Comparison of ENCODE assay signal across 13 mouse cellular contexts in genomic region chr5:16552647-16553046, GRCm38 (mm10). TPM values are rescaled to one million over a fixed set of nuclear protein-coding genes. Genes with fewer than 3 reads are reported as not detected.
A peak's percentile ranks its signal among the peaks of the same experiment; 100 is the strongest.
DNase-seq lines count a peak whose midpoint lies in the region; ATAC-seq and TF ChIP-seq lines count a peak whose summit lies in the region.
"Had no signal": no experiment of that assay in that cellular context is flagged by ENCODE, and none has a peak within 500 bp of the region (broad histone marks: within the 10 kb centered on the region; RNA-seq: fewer than 3 reads in every experiment).

No protein-coding gene starts in this region.

- TF ChIP-seq EP300 in liver, postnatal 0 days (IDR thresholded peaks at IDR 0.05; ENCODE audit: low read depth): no peak

- no peaks in the 10 kb centered on the region for H3K9me3 ChIP-seq in kidney, embryonic 16.5 days (ENCODE audit: low read length)
- no peaks in the 10 kb centered on the region for H3K9me3 ChIP-seq in liver, postnatal 0 days (ENCODE audit: low read length)
- H3K9me3 ChIP-seq: forebrain, embryonic 12.5 days had no signal

- H3K27ac ChIP-seq in kidney, embryonic 16.5 days (ENCODE audit: low read length): no peak overlapping the region
- H3K27ac ChIP-seq in bone marrow macrophage, adult 2 months (ENCODE audit: insufficient read depth, low read depth, low read length): peak overlapping the region; percentile 83
- H3K27ac ChIP-seq in liver, postnatal 0 days (ENCODE audit: low read depth): 0 out of 2 replicates have a peak overlapping the region, but pooled peaks have one; percentile 44
- no peak overlapping the region for H3K27ac ChIP-seq in gastrocnemius, adult 2 months
- H3K27ac ChIP-seq: forebrain, embryonic 12.5 days; hindbrain, embryonic 14.5 days had no signal

- no peak for ATAC-seq in kidney, embryonic 16.5 days (ENCODE audit: low FRiP score, low TSS enrichment)
- peak; percentile 43 for ATAC-seq in liver, postnatal 0 days

- no peak overlapping the region for H3K4me3 ChIP-seq in kidney, embryonic 16.5 days (ENCODE audit: low read length)
- peak overlapping the region; percentile 63 for H3K4me3 ChIP-seq in bone marrow macrophage, adult 2 months (ENCODE audit: insufficient read depth, low read length)
- no peak overlapping the region for H3K4me3 ChIP-seq in liver, postnatal 0 days (ENCODE audit: low read depth, low read length)
- H3K4me3 ChIP-seq in gastrocnemius, adult 2 months: no peak overlapping the region

- peak overlapping the region; percentile 48; the same call in 1 of the 2 replicates for H3K4me2 ChIP-seq in kidney, embryonic 16.5 days (replicated peaks; ENCODE audit: low read depth, low read length)
- peak overlapping the region; percentile 63 for H3K4me2 ChIP-seq in liver, postnatal 0 days (ENCODE audit: low read depth, low read length)

- H3K4me1 ChIP-seq in kidney, embryonic 16.5 days (ENCODE audit: insufficient read depth, low read length): 0 out of 2 replicates have a peak, but pooled peaks cover 6% of the 10 kb centered on the region
- H3K4me1 ChIP-seq in bone marrow macrophage, adult 2 months (ENCODE audit: control insufficient read depth, insufficient read depth, low read length): peaks cover 14% of the 10 kb centered on the region
- H3K4me1 ChIP-seq in liver, postnatal 0 days (ENCODE audit: insufficient read depth): no peaks in the 10 kb centered on the region

- no peaks in the 10 kb centered on the region for H3K36me3 ChIP-seq in kidney, embryonic 16.5 days (ENCODE audit: insufficient read depth, low read length)
- H3K36me3 ChIP-seq in liver, postnatal 0 days (replicated peaks; ENCODE audit: insufficient read depth, low read length): no peaks in the 10 kb centered on the region
- H3K36me3 ChIP-seq: forebrain, embryonic 12.5 days had no signal

- H3K27me3 ChIP-seq in kidney, embryonic 16.5 days (ENCODE audit: insufficient read depth, low read length): no peaks in the 10 kb centered on the region
- no peaks in the 10 kb centered on the region for H3K27me3 ChIP-seq in liver, postnatal 0 days (ENCODE audit: insufficient read depth, low read length)
- H3K27me3 ChIP-seq: forebrain, embryonic 12.5 days had no signal

- DNase-seq in kidney, postnatal 14 days: no peak
- DNase-seq in NIH3T3 (ENCODE audit: low read depth): peak; percentile 37
- no peak for DNase-seq in liver, postnatal 0 days
- no peak for DNase-seq in spleen, postnatal 14 days (ENCODE audit: low spot score in 2 of 2)
- DNase-seq in left cerebral cortex, adult 18-20 months (ENCODE audit: low spot score in 2 of 2): no peak
- no peak for DNase-seq in gastrocnemius, adult 2 months
- DNase-seq: cerebellum, adult 9-10 months; spleen, adult 18-20 months had no signal

- 61% methylated on average over 4 of the region's 4 CpGs for WGBS in kidney, embryonic 16.5 days
- 27% methylated on average over 4 of the region's 4 CpGs for WGBS in liver, postnatal 0 days (ENCODE audit: insufficient replicate concordance)

- no peak overlapping the region for H3K9ac ChIP-seq in kidney, embryonic 16.5 days (replicated peaks; ENCODE audit: low read length)
- no peak overlapping the region for H3K9ac ChIP-seq in liver, postnatal 0 days (replicated peaks)
- H3K9ac ChIP-seq: forebrain, embryonic 12.5 days had no signal

- no peak for TF ChIP-seq POLR2A in bone marrow macrophage, adult 2 months (IDR thresholded peaks at IDR 0.05; ENCODE audit: borderline replicate concordance, low read depth, low read length)

- no peak for TF ChIP-seq CTCF in bone marrow macrophage, adult 2 months (IDR thresholded peaks at IDR 0.05; ENCODE audit: low read depth, low read length)
- TF ChIP-seq CTCF in liver, postnatal 0 days (IDR thresholded peaks at IDR 0.05; ENCODE audit: low read depth): no peak
- TF ChIP-seq CTCF in gastrocnemius, adult 2 months (IDR thresholded peaks at IDR 0.05): no peak

- intact Hi-C loops in gastrocnemius, adult 2 months (cut with DNase I): no loop called here

RNA-seq across cellular contexts. Expression of gene Hgf, which starts 0.6 kb away (rescaled TPM):
- 2.4 and 3.8 TPM in 2 replicates for polyA plus RNA-seq in kidney, embryonic 16.5 days (2015; fragmentation: Nextera tagmentation; extraction: Ambion mirVana)
- polyA plus RNA-seq in bone marrow macrophage, adult 2 months (2012; ENCODE audit: insufficient read depth, insufficient read length, missing spikeins): 6.6 and 8.2 TPM in 2 replicates
- polyA plus RNA-seq in liver, postnatal 0 days (2015; fragmentation: Nextera tagmentation; extraction: Ambion mirVana): 3.6 and 5.2 TPM in 2 replicates
- total RNA-seq in left cerebral cortex, adult 18-20 months (2021): 1 to 10 TPM; 8.6 to 9.9 TPM
- under 1 TPM in 1 of 2 experiments, not detected in 1; 0.28 TPM for total RNA-seq in gastrocnemius, adult 2 months (2021)
- polyA plus RNA-seq: neural tube, embryonic 14.5 days had no signal

Comparison
In these comparisons a context has a peak if more than half of its experiments do, and no peak if none do; other contexts are left out.
1. H3K27ac ChIP-seq: peak in bone marrow macrophage, adult 2 months (single experiment) and liver, postnatal 0 days (single experiment); none in kidney, embryonic 16.5 days (single experiment) and gastrocnemius, adult 2 months (single experiment).